Mouse (Mus musculus): ENCODE results near the gene Tex33. TPM values are rescaled to one million over a fixed set of nuclear protein-coding genes. Genes with fewer than 3 reads are reported as not detected.

Gene Tex33
- polyA plus RNA-seq, 1 experiment, result not detected

DNA sequence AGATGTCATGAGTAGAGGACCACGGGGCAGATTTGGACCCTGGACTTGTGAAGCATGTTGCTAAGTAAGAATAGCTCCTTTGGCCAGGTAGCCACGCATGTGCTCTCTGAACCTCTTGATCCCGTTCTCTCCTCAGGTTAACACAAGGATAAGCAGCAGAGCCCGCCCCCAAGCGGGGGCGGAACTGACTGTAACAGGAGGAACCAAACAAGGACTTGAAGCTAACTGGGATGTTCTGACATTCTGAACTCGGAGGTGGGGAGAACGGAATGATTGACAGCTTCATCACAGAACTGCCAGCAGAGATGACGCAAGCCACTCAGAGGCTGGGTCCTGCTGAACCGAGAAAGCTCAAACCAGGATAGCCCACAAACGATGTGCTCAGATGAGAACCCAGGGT, 28.8 kb upstream of the Tex33 start:
- Histone ChIP-seq H3K4me1 (ENCODE audit: control insufficient read depth, insufficient read depth, low read length) (no peaks in the 10 kb centered on the region; the same call in 1 of the 2 replicates), H3K27ac (ENCODE audit: control insufficient read depth, insufficient read depth, low read depth, low read length, poor library complexity) (no peak overlapping the region), H3K4me3 (replicated peaks; ENCODE audit: control insufficient read depth, low read depth, low read length) (no peak overlapping the region)
- no peak for TF ChIP-seq CTCF (IDR thresholded peaks at IDR 0.05; ENCODE audit: control insufficient read depth, insufficient read depth, low read length)
- TF ChIP-seq POLR2A (IDR thresholded peaks at IDR 0.05; ENCODE audit: borderline replicate concordance, control insufficient read depth, low read depth, low read length), result no peak
- 49% methylated on average over 11 of the region's 11 CpGs for WGBS

DNA sequence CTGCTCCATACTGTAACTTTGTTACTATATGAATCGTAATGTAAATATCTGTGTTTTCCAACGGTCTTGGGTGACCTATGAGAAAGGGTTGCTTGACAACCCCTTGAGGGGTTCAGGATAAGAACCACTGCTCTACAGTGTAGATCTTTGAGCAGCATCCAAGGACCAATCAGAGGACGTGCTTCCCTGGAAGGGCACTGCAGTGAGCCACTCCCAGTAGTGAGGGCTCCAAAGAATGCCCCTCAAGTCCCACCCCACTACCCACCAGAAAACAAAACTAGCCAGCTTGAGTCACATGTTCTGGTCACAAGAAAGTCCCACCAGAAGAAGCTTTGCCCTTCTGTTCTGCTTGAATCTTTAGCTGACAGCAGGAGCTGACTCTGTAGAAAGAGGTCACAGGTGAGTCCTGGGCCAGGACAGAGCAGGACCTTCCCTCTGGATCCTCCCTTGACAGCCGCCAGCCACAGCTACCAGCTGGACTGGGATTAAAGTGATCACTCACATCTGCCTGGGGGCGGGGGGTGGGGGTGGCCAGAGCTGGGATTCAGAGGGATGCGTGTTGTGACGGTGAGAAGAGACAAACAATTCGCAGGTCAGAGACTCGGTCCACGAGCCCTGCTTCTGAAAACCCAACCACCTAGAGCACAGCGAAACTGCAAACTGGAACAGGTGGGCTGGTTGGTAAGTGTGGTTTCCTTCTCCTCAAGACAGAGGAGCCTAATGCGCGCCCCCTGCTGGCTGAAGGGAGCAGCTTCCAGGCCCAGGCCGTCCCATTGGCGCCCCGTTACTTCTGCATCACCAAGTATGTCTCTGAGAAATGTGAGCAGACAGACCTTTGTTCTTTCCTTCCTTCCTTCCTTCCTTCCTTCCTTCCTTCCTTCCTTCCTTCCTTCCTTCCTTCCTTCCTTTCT, 26.6 kb upstream of the Tex33 start:
- WGBS, result 19% methylated on average over 16 of the region's 16 CpGs
- Histone ChIP-seq H3K27ac (ENCODE audit: control insufficient read depth, insufficient read depth, low read depth, low read length, poor library complexity) (no peak overlapping the region), H3K4me3 (replicated peaks; ENCODE audit: control insufficient read depth, low read depth, low read length) (no peak overlapping the region), H3K4me1 (ENCODE audit: control insufficient read depth, insufficient read depth, low read length) (no peaks in the 10 kb centered on the region; the same call in 1 of the 2 replicates)
- TF ChIP-seq CTCF (IDR thresholded peaks at IDR 0.05; ENCODE audit: control insufficient read depth, insufficient read depth, low read length) (peak; percentile 93), POLR2A (IDR thresholded peaks at IDR 0.05; ENCODE audit: borderline replicate concordance, control insufficient read depth, low read depth, low read length) (no peak)

DNA sequence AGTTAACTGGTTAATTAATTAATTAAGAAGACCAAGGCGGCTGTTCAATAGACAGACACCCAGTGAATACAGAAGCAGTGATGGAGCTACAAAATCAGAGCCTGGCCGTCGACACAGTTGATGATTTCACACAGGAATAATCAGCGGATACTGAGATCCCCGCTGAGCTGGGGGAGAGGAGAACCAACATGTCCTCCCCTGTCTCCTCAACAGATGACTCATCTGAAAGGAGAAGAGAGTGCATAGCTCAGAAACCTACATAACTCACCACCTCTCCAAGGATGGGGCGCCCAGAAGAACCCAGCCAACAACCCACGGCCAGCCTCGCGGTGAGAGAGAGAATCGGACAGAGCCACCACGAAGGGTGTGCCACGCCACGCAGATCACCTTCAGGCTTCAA, 24.7 kb upstream of the Tex33 start:
- 70% methylated on average over 13 of the region's 13 CpGs for WGBS
- no peak for TF ChIP-seq CTCF (IDR thresholded peaks at IDR 0.05; ENCODE audit: control insufficient read depth, insufficient read depth, low read length)
- TF ChIP-seq POLR2A (IDR thresholded peaks at IDR 0.05; ENCODE audit: borderline replicate concordance, control insufficient read depth, low read depth, low read length), result no peak
- H3K4me3 ChIP-seq (replicated peaks; ENCODE audit: control insufficient read depth, low read depth, low read length), result no peak overlapping the region

DNA sequence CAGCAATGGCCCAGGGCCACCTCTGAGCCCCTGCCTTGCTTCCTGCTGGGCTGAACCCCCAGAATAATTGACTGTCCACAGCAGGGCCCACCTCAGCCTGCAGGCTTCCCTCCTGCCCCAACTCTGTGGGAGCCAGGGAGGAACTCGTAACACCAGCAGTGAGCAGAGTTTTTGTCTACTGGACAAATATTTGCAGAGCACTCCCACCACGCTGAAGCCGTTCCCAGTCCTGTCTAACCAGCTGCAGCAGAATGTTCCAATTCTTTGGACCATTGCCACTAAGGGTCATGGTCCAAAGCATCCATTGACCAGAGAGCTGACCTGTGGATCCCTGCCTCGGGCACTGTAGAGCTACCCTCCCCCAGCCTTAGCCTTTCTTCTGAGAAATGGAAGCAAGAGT, 21.2 kb upstream of the Tex33 start:
- 81% methylated on average over 4 of the region's 4 CpGs for WGBS

More for the DNA sequence above, 24.7 kb upstream of the Tex33 start:
- Histone ChIP-seq H3K27ac (ENCODE audit: control insufficient read depth, insufficient read depth, low read depth, low read length, poor library complexity) (no peak overlapping the region), H3K4me1 (ENCODE audit: control insufficient read depth, insufficient read depth, low read length) (no peaks in the 10 kb centered on the region)

DNA sequence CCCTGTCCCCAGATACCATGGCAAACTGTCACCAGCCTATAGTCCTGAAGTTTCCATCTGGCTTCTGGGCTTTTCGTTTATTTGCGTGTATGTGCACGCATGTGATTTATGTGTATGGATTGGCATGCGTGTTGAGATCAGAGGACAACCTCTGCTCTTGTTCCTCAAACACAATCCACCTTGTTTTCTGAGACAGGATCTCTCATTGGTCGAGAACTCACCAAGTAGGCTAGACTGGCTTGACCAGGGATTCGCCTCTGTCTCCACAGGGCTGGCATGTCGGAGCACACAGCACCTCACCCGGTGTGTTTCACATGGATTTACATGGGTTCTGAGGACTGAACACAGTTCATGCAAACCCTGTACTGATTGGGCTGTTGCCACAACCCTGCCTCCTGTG, 18.4 kb upstream of the Tex33 start:
- TF ChIP-seq POLR2A (IDR thresholded peaks at IDR 0.05; ENCODE audit: borderline replicate concordance, control insufficient read depth, low read depth, low read length) (no peak), CTCF (IDR thresholded peaks at IDR 0.05; ENCODE audit: control insufficient read depth, insufficient read depth, low read length) (no peak)
- Histone ChIP-seq H3K27ac (ENCODE audit: control insufficient read depth, insufficient read depth, low read depth, low read length, poor library complexity) (0 out of 2 replicates have a peak overlapping the region, but pooled peaks have one; percentile 1), H3K4me1 (ENCODE audit: control insufficient read depth, insufficient read depth, low read length) (peaks cover 4% of the 10 kb centered on the region; the same call in 1 of the 2 replicates)

More for the DNA sequence above, 21.2 kb upstream of the Tex33 start:
- no peak overlapping the region for H3K4me3 ChIP-seq (replicated peaks; ENCODE audit: control insufficient read depth, low read depth, low read length)
- TF ChIP-seq CTCF (IDR thresholded peaks at IDR 0.05; ENCODE audit: control insufficient read depth, insufficient read depth, low read length), result no peak
- TF ChIP-seq POLR2A (IDR thresholded peaks at IDR 0.05; ENCODE audit: borderline replicate concordance, control insufficient read depth, low read depth, low read length), result no peak
- no peak overlapping the region for H3K27ac ChIP-seq (ENCODE audit: control insufficient read depth, insufficient read depth, low read depth, low read length, poor library complexity)
- peaks cover 4% of the 10 kb centered on the region; the same call in 1 of the 2 replicates for H3K4me1 ChIP-seq (ENCODE audit: control insufficient read depth, insufficient read depth, low read length)

DNA sequence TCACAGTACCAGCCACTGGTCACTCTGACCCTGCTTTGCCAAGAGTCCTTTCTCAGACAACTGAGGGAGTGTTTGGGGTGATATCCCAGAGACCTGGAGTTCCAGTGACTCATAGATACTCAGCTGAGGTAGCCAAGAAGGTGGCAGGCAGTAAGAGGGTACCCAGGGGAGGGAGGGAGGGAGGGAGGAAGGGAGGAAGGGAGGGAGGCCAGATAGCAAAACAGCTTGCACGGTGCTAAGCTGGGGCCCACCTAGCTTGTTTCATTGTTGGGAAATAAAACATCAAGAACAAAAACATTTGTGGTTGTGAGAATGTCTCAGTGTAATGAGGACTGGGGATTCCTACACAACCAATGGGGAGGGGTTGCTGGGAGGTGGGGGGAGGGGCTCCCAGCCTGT, 18.0 kb upstream of the Tex33 start:
- 50% methylated on average over 1 of the region's 1 CpGs for WGBS
- Histone ChIP-seq H3K4me1 (ENCODE audit: control insufficient read depth, insufficient read depth, low read length) (peaks cover 4% of the 10 kb centered on the region; the same call in 1 of the 2 replicates), H3K27ac (ENCODE audit: control insufficient read depth, insufficient read depth, low read depth, low read length, poor library complexity) (peak overlapping the region; percentile 86), H3K4me3 (replicated peaks; ENCODE audit: control insufficient read depth, low read depth, low read length) (no peak overlapping the region)
- TF ChIP-seq POLR2A (IDR thresholded peaks at IDR 0.05; ENCODE audit: borderline replicate concordance, control insufficient read depth, low read depth, low read length) (no peak), CTCF (IDR thresholded peaks at IDR 0.05; ENCODE audit: control insufficient read depth, insufficient read depth, low read length) (no peak)

More for the DNA sequence above, 18.4 kb upstream of the Tex33 start:
- WGBS, result 96% methylated on average over 8 of the region's 8 CpGs
- H3K4me3 ChIP-seq (replicated peaks; ENCODE audit: control insufficient read depth, low read depth, low read length), result no peak overlapping the region

DNA sequence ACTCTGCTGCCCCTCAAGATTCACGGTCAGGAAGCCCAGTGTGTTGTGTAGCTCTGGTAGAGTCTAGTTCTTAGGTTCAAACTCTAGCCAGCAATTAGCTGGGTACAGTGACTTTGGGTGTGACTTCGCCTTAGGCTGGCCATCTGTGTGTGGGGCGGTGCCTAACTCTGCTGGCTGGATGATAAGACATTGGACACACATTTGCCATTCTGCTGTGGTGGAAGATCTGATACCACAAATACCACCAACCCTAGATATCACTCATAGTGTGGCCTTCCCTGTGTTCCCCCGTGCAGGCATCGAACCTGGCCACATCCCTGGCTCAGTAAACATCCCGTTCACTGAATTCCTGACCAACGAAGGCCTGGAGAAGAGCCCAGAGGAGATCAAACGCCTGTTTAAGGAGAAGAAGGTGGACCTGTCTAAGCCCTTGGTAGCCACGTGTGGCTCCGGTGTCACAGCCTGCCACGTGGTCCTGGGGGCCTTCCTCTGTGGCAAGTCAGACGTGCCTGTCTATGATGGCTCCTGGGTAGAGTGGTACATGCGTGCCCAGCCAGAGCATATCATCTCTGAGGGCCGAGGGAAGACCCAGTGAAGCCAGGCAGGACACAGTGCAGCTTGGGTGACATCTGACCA, 17.5 kb upstream of the Tex33 start:
- H3K4me3 ChIP-seq (replicated peaks; ENCODE audit: control insufficient read depth, low read depth, low read length), result no peak overlapping the region
- no peak for TF ChIP-seq POLR2A (IDR thresholded peaks at IDR 0.05; ENCODE audit: borderline replicate concordance, control insufficient read depth, low read depth, low read length)
- no peak for TF ChIP-seq CTCF (IDR thresholded peaks at IDR 0.05; ENCODE audit: control insufficient read depth, insufficient read depth, low read length)
- H3K4me1 ChIP-seq (ENCODE audit: control insufficient read depth, insufficient read depth, low read length), result peaks cover 4% of the 10 kb centered on the region; the same call in 1 of the 2 replicates
- H3K27ac ChIP-seq (ENCODE audit: control insufficient read depth, insufficient read depth, low read depth, low read length, poor library complexity), result peak overlapping the region; percentile 86
- WGBS, result 65% methylated on average over 14 of the region's 14 CpGs

DNA sequence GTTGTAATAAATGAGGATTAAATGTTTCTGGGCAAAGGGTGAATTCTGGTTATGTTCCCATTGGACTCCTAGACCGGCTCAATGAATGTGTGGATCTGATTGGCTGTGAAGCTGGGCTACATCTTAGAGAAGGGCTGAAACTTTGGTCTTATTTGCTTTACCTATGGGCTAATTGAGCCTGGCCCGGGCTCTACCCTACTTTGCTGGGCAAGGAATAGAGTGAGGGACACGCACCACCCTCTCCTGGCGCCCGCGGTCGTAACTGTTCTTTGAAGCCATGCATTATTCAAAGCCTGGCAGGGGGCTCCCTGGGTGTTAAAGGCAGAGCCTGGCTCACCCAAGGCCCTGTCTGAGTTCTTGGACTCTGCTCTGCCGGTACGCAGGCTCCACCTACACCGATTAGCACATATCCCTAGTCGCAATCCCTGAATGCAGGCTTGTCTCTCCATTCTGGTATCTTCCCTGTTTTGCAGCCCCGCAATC, 13.9 kb upstream of the Tex33 start:
- Histone ChIP-seq H3K27ac (ENCODE audit: control insufficient read depth, insufficient read depth, low read depth, low read length, poor library complexity) (no peak overlapping the region; the same call in 1 of the 2 replicates), H3K4me1 (ENCODE audit: control insufficient read depth, insufficient read depth, low read length) (peaks cover 4% of the 10 kb centered on the region; the same call in 1 of the 2 replicates), H3K4me3 (replicated peaks; ENCODE audit: control insufficient read depth, low read depth, low read length) (no peak overlapping the region)
- 79% methylated on average over 12 of the region's 12 CpGs for WGBS
- TF ChIP-seq CTCF (IDR thresholded peaks at IDR 0.05; ENCODE audit: control insufficient read depth, insufficient read depth, low read length), result no peak
- 0 out of 2 replicates have a peak, but pooled peaks have one; percentile 4 for TF ChIP-seq POLR2A (IDR thresholded peaks at IDR 0.05; ENCODE audit: borderline replicate concordance, control insufficient read depth, low read depth, low read length)

Measured in bone marrow, adult 2 months (tissue).